28 mouse cellular contexts compared by ENCODE assay signal in genomic region chr7:45462325-45462724, GRCm38 (mm10). TPM values are rescaled to one million over a fixed set of nuclear protein-coding genes. Genes with fewer than 3 reads are reported as not detected.
DNase-seq lines count a peak whose midpoint lies in the region; ATAC-seq and TF ChIP-seq lines count a peak whose summit lies in the region.
"Had no signal": no experiment of that assay in that cellular context is flagged by ENCODE, and none has a peak within 500 bp of the region (broad histone marks: within the 10 kb centered on the region; RNA-seq: fewer than 3 reads in every experiment).

No protein-coding gene starts in this region.

- no peaks in the 10 kb centered on the region for H3K9me3 ChIP-seq in heart, embryonic 13.5 days
- H3K9me3 ChIP-seq in heart, embryonic 11.5 days (replicated peaks; ENCODE audit: control insufficient read depth, low read length): no peaks in the 10 kb centered on the region
- no peaks in the 10 kb centered on the region for H3K9me3 ChIP-seq in ES-E14 (ENCODE audit: control insufficient read depth, insufficient read depth, low read depth, low read length)
- H3K9me3 ChIP-seq in limb, embryonic 15.5 days: no peaks in the 10 kb centered on the region
- H3K9me3 ChIP-seq: embryonic facial prominence, embryonic 10.5 days; forebrain, embryonic 12.5 days; G1E; heart, embryonic 15.5 days; lung, embryonic 15.5 days had no signal

- H3K36me3 ChIP-seq in heart, embryonic 13.5 days: peaks cover 57% of the 10 kb centered on the region
- H3K36me3 ChIP-seq in heart, embryonic 11.5 days (ENCODE audit: control insufficient read depth, insufficient read depth, low read length): peaks cover 21% of the 10 kb centered on the region
- peaks cover 57% of the 10 kb centered on the region for H3K36me3 ChIP-seq in ES-E14 (ENCODE audit: control insufficient read depth, insufficient read depth, low read length, poor library complexity, severe bottlenecking)
- peaks cover 57% of the 10 kb centered on the region for H3K36me3 ChIP-seq in limb, embryonic 15.5 days

- no peak for ATAC-seq in heart, embryonic 13.5 days (ENCODE audit: extremely low read depth, insufficient number of reproducible peaks, low FRiP score, low TSS enrichment)
- no peak for ATAC-seq in heart, embryonic 11.5 days (replicated peaks; ENCODE audit: insufficient number of reproducible peaks, low FRiP score, low TSS enrichment)
- ATAC-seq in limb, embryonic 15.5 days (ENCODE audit: insufficient number of reproducible peaks, low FRiP score, low TSS enrichment, low read depth): no peak
- ATAC-seq: hindbrain, embryonic 16.5 days had no signal

- H3K4me3 ChIP-seq in heart, embryonic 13.5 days: no peak overlapping the region
- H3K4me3 ChIP-seq in heart, embryonic 11.5 days (ENCODE audit: low read depth, low read length): no peak overlapping the region
- H3K4me3 ChIP-seq in ES-E14 (ENCODE audit: insufficient read depth in 1 of 2, low read depth in 1 of 2, low read length in 2 of 2, poor library complexity in 1 of 2, severe bottlenecking in 1 of 2): 0 out of 4 replicates have a peak overlapping the region, but pooled peaks of 1 of the 2 experiments have one; percentile 14
- H3K4me3 ChIP-seq in limb, embryonic 15.5 days: no peak overlapping the region
- H3K4me3 ChIP-seq: embryonic facial prominence, embryonic 10.5 days; forebrain, embryonic 12.5 days; heart, embryonic 15.5 days; left cerebral cortex, adult 2 months; lung, embryonic 15.5 days had no signal

- H3K4me2 ChIP-seq in heart, embryonic 13.5 days: peak overlapping the region; percentile 69
- H3K4me2 ChIP-seq in heart, embryonic 11.5 days: no peak overlapping the region
- H3K4me2 ChIP-seq in limb, embryonic 15.5 days: no peak overlapping the region
- H3K4me2 ChIP-seq: forebrain, embryonic 12.5 days; heart, embryonic 15.5 days; lung, embryonic 15.5 days had no signal

- in situ Hi-C loops in ES-E14 (cut with MboI; ENCODE audit: low sequenced_read_pairs in 2 of 2, unreplicated experiment in 2 of 2): no loop called here

- H3K9ac ChIP-seq in heart, embryonic 13.5 days: no peak overlapping the region
- no peak overlapping the region for H3K9ac ChIP-seq in heart, embryonic 11.5 days (ENCODE audit: low read depth, low read length)
- H3K9ac ChIP-seq in ES-E14 (ENCODE audit: insufficient read depth, low read depth, low read length, poor library complexity, severe bottlenecking): no peak overlapping the region
- H3K9ac ChIP-seq in limb, embryonic 15.5 days: no peak overlapping the region
- H3K9ac ChIP-seq: forebrain, embryonic 12.5 days; heart, embryonic 15.5 days; lung, embryonic 15.5 days had no signal

- no peaks in the 10 kb centered on the region for H3K27me3 ChIP-seq in heart, embryonic 13.5 days (replicated peaks)
- no peaks in the 10 kb centered on the region for H3K27me3 ChIP-seq in heart, embryonic 11.5 days (ENCODE audit: control insufficient read depth, insufficient read depth, low read length)
- H3K27me3 ChIP-seq in limb, embryonic 15.5 days: no peaks in the 10 kb centered on the region
- H3K27me3 ChIP-seq: forebrain, embryonic 12.5 days; heart, embryonic 15.5 days; lung, embryonic 15.5 days had no signal

- peak; percentile 28 for DNase-seq in A20 (ENCODE audit: low read depth, low spot score)
- no peak for DNase-seq in ES-E14 (ENCODE audit: low read depth, low spot score)
- DNase-seq in B cell, adult 2 months: no peak
- DNase-seq in adrenal gland, adult 8-10 months: no peak
- DNase-seq in kidney, adult 8-10 months: no peak
- DNase-seq: heart, adult 18-20 months; kidney, adult 2 months; kidney, postnatal 25 days; layer of hippocampus, adult 9-11 months; midbrain, embryonic 14.5 days; right cerebral cortex, postnatal 14 days; thymus, postnatal 36 days had no signal

- no peak overlapping the region for H3K27ac ChIP-seq in heart, embryonic 13.5 days (replicated peaks)
- no peak overlapping the region for H3K27ac ChIP-seq in heart, embryonic 11.5 days (ENCODE audit: low read depth, low read length)
- H3K27ac ChIP-seq in ES-E14 (ENCODE audit: insufficient read depth, low read depth, low read length, poor library complexity, severe bottlenecking): peak overlapping the region; percentile 99; the same call in 1 of the 2 replicates
- peak overlapping the region; percentile 17; the same call in 1 of the 2 replicates for H3K27ac ChIP-seq in limb, embryonic 15.5 days
- H3K27ac ChIP-seq: left cerebral cortex, adult 2 months had no signal

- WGBS in heart, embryonic 13.5 days: 78% methylated on average over 4 of the region's 4 CpGs
- 82% methylated on average over 4 of the region's 4 CpGs for WGBS in heart, embryonic 11.5 days (ENCODE audit: insufficient replicate concordance)
- 84% methylated on average over 4 of the region's 4 CpGs for WGBS in limb, embryonic 15.5 days

- H3K4me1 ChIP-seq in heart, embryonic 13.5 days: peaks cover 51% of the 10 kb centered on the region
- peaks cover 28% of the 10 kb centered on the region for H3K4me1 ChIP-seq in heart, embryonic 11.5 days (ENCODE audit: control insufficient read depth, insufficient read depth, low read length)
- H3K4me1 ChIP-seq in ES-E14 (ENCODE audit: control insufficient read depth in 2 of 2, insufficient read depth in 2 of 2, low read length in 2 of 2, poor library complexity in 1 of 2): no peaks in the 10 kb centered on the region; a peak in 2 of 4 replicates
- peaks cover 51% of the 10 kb centered on the region for H3K4me1 ChIP-seq in limb, embryonic 15.5 days

TF ChIP-seq in ES-E14, 5 proteins besides CTCF, POLR2A, EP300 and RAD21:
- no peak for TF ChIP-seq ZC3H11A (IDR thresholded peaks at IDR 0.05; ENCODE audit: borderline replicate concordance, low read depth, low read length)
- TF ChIP-seq CHD2 (IDR thresholded peaks at IDR 0.05; ENCODE audit: low read depth, low read length): no peak
- no peak for TF ChIP-seq HCFC1 (IDR thresholded peaks at IDR 0.05; ENCODE audit: borderline replicate concordance, insufficient read depth, low read length)
- TF ChIP-seq ZNF384 (IDR thresholded peaks at IDR 0.05; ENCODE audit: low read depth, low read length): no peak
- TF ChIP-seq MAFK (IDR thresholded peaks at IDR 0.05; ENCODE audit: insufficient read depth, low read depth, low read length): no peak

RNA-seq across cellular contexts. Expression of gene Ftl1, which starts 2.6 kb away (rescaled TPM):
- polyA plus RNA-seq in heart, embryonic 13.5 days (2015; fragmentation: Nextera tagmentation; extraction: Ambion mirVana): 5,089 and 5,516 TPM in 2 replicates
- polyA plus RNA-seq in heart, embryonic 11.5 days (2014; fragmentation: Nextera tagmentation; extraction: Ambion mirVana): 4,030 and 4,320 TPM in 2 replicates
- total RNA-seq in ES-E14 (2012; rRNA removed): 398 and 408 TPM in 2 replicates
- polyA plus RNA-seq in limb, embryonic 15.5 days (2015; fragmentation: Nextera tagmentation; extraction: Ambion mirVana): 4,640 and 4,716 TPM in 2 replicates
- 1,000 to 10,000 TPM; 1,223 to 1,354 (median 1,306) TPM for total RNA-seq in adrenal gland, adult 8-10 months (2022)

RNA-seq across cellular contexts. Expression of gene Bax, which starts 4.4 kb away (rescaled TPM):
- 124 and 139 TPM in 2 replicates for polyA plus RNA-seq in heart, embryonic 13.5 days (2015; fragmentation: Nextera tagmentation; extraction: Ambion mirVana)
- 91.3 and 146 TPM in 2 replicates for polyA plus RNA-seq in heart, embryonic 11.5 days (2014; fragmentation: Nextera tagmentation; extraction: Ambion mirVana)
- 388 and 591 TPM in 2 replicates for total RNA-seq in ES-E14 (2012; rRNA removed)
- polyA plus RNA-seq in limb, embryonic 15.5 days (2015; fragmentation: Nextera tagmentation; extraction: Ambion mirVana): 145 and 146 TPM in 2 replicates
- total RNA-seq in adrenal gland, adult 8-10 months (2022): 100 to 1,000 TPM in 1 of 4 experiments, 10 to 100 TPM in 3; 71.7 to 105 (median 89.1) TPM

RNA-seq across cellular contexts. Expression of gene Tulp2, which starts 19.4 kb away (rescaled TPM):
- 0.74 and 1.0 TPM in 2 replicates for polyA plus RNA-seq in heart, embryonic 13.5 days (2015; fragmentation: Nextera tagmentation; extraction: Ambion mirVana)
- 1.5 and 2.2 TPM in 2 replicates for polyA plus RNA-seq in heart, embryonic 11.5 days (2014; fragmentation: Nextera tagmentation; extraction: Ambion mirVana)
- total RNA-seq in ES-E14 (2012; rRNA removed): 2.6 TPM in 2 replicates
- 0.61 and 1.0 TPM in 2 replicates for polyA plus RNA-seq in limb, embryonic 15.5 days (2015; fragmentation: Nextera tagmentation; extraction: Ambion mirVana)
- total RNA-seq in adrenal gland, adult 8-10 months (2022): 1 to 10 TPM in 2 of 4 experiments, under 1 TPM in 2; 0.20 to 2.5 (median 0.94) TPM
- total RNA-seq: common myeloid progenitor, adult 5-6 weeks; gastrocnemius, adult 8-10 months; heart, adult 18-20 months; hematopoietic stem cell, adult 5-6 weeks; neutrophil, adult 5-6 weeks had no signal

RNA-seq across cellular contexts. Expression of gene Gm45808, which starts 24.3 kb away (rescaled TPM):
- not detected in 2 replicates for polyA plus RNA-seq in heart, embryonic 13.5 days (2015; fragmentation: Nextera tagmentation; extraction: Ambion mirVana)
- polyA plus RNA-seq in heart, embryonic 11.5 days (2014; fragmentation: Nextera tagmentation; extraction: Ambion mirVana): not detected in 2 replicates
- 0.71 TPM in 1 of 2 replicates, not detected in the other for total RNA-seq in ES-E14 (2012; rRNA removed)
- polyA plus RNA-seq in limb, embryonic 15.5 days (2015; fragmentation: Nextera tagmentation; extraction: Ambion mirVana): not detected in 2 replicates
- 10 to 100 TPM; 38.9 to 41.2 (median 40.2) TPM for total RNA-seq in adrenal gland, adult 8-10 months (2022)
- total RNA-seq: common myeloid progenitor, adult 5-6 weeks; G1E; hematopoietic stem cell, adult 5-6 weeks; neutrophil, adult 5-6 weeks had no signal
- polyA plus RNA-seq: embryonic facial prominence, embryonic 10.5 days; forebrain, embryonic 12.5 days; G1E; heart, embryonic 15.5 days; hindbrain, embryonic 16.5 days; limb, embryonic 11.5 days; lung, embryonic 15.5 days; midbrain, embryonic 14.5 days; stomach, embryonic 14.5 days had no signal

RNA-seq across cellular contexts. Expression of gene Ruvbl2, which starts 24.4 kb away (rescaled TPM):
- 80.6 and 85.6 TPM in 2 replicates for polyA plus RNA-seq in heart, embryonic 13.5 days (2015; fragmentation: Nextera tagmentation; extraction: Ambion mirVana)
- 98.2 and 104 TPM in 2 replicates for polyA plus RNA-seq in heart, embryonic 11.5 days (2014; fragmentation: Nextera tagmentation; extraction: Ambion mirVana)
- total RNA-seq in ES-E14 (2012; rRNA removed): 228 and 281 TPM in 2 replicates
- polyA plus RNA-seq in limb, embryonic 15.5 days (2015; fragmentation: Nextera tagmentation; extraction: Ambion mirVana): 122 and 125 TPM in 2 replicates
- 10 to 100 TPM; 36.8 to 43.8 (median 38.8) TPM for total RNA-seq in adrenal gland, adult 8-10 months (2022)

Comparison
In these comparisons a context has a peak if more than half of its experiments do, and no peak if none do; other contexts are left out.
1. H3K27ac ChIP-seq: peak in ES-E14 (single experiment) and limb, embryonic 15.5 days (single experiment); none in heart, embryonic 13.5 days (single experiment) and heart, embryonic 11.5 days (single experiment).